Mouse (Mus musculus) bone marrow macrophage, adult 2 months (primary cell): ENCODE results near the gene 2310034G01Rik.

Experiments
- CTCF ChIP-seq: IDR thresholded peaks from 2 replicates; pipeline ENCODE4 v1.5.1; 2012; ENCODE audit warnings: low read depth, mild to moderate bottlenecking, low read length, moderate library complexity
- POLR2A ChIP-seq: IDR thresholded peaks from 2 replicates; pipeline ENCODE4 v1.6.1; 2012; ENCODE audit warnings: mild to moderate bottlenecking, low read depth, low read length, borderline replicate concordance

GRCm38 (mm10) chr19:46326756-46327305, 23.3 kb downstream of the 2310034G01Rik start, which contains the start of gene Psd:
- TF ChIP-seq CTCF, result no peak
- no peak for TF ChIP-seq POLR2A
